Mouse (Mus musculus) heart, embryonic 15.5 days (tissue): ENCODE results near the gene Pkhd1. TPM values are rescaled to one million over a fixed set of nuclear protein-coding genes. Genes with fewer than 3 reads are reported as not detected.

Experiments
- ATAC-seq: fragments of 200-750 bp; cut with Nextera tagmentation; replicated peaks from 2 replicates; pipeline ENCODE4 v1.8.0; 2017; ENCODE audit warnings: low read depth, moderate TSS enrichment; ENCODE audit not compliant: insufficient number of reproducible peaks, insufficient read depth, low FRiP score
- H3K27ac ChIP-seq: fragments of 300-500 bp; sonication (generic); 2 replicates; pipeline ENCODE4 v1.5.1; 2015; ENCODE audit warnings: mild to moderate bottlenecking, inconsistent platforms
- H3K27me3 ChIP-seq: fragments of 300-500 bp; sonication (generic); 2 replicates; pipeline ENCODE4 v1.6.1; 2015; ENCODE audit warnings: inconsistent platforms
- H3K36me3 ChIP-seq: fragments of 300-500 bp; sonication (generic); 2 replicates; pipeline ENCODE4 v1.6.1; 2015; ENCODE audit warnings: mild to moderate bottlenecking, inconsistent platforms
- H3K4me1 ChIP-seq: fragments of 300-500 bp; sonication (generic); replicated peaks from 2 replicates; pipeline ENCODE4 v1.6.1; 2015; ENCODE audit warnings: inconsistent platforms
- H3K4me2 ChIP-seq: fragments of 300-500 bp; sonication (generic); 2 replicates; pipeline ENCODE4 v1.6.1; 2015; ENCODE audit warnings: inconsistent platforms, mild to moderate bottlenecking, moderate library complexity
- H3K4me3 ChIP-seq: fragments of 300-500 bp; sonication (generic); 2 replicates; pipeline ENCODE4 v1.5.1; 2015; ENCODE audit warnings: mild to moderate bottlenecking, inconsistent platforms
- H3K9ac ChIP-seq: fragments of 300-500 bp; sonication (generic); 2 replicates; pipeline ENCODE4 v1.6.1; 2015; ENCODE audit warnings: mild to moderate bottlenecking, inconsistent platforms
- H3K9me3 ChIP-seq: fragments of 300-500 bp; sonication (generic); replicated peaks from 2 replicates; pipeline ENCODE4 v1.6.1; 2016; ENCODE audit warnings: inconsistent platforms
- WGBS: fragments of 180-500 bp; shearing (Covaris S2); methylation state at CpG from one replicate; pipeline ENCODE4 v1.1.7; 2015; ENCODE audit warnings: mixed read lengths; 5-methylcytosine and 5-hydroxymethylcytosine counted together
- polyA plus RNA-seq: library from polyadenylated mRNA; unstranded; fragments of >200 nt; fragmentation: Nextera tagmentation; extraction: Ambion mirVana; gene quantifications from 2 replicates; pipeline ENCODE4 v1.2.1, GENCODE M21; 2015

Pkhd1 gene
- 0.10 TPM in 1 of 2 replicates, not detected in the other for polyA plus RNA-seq

DNA sequence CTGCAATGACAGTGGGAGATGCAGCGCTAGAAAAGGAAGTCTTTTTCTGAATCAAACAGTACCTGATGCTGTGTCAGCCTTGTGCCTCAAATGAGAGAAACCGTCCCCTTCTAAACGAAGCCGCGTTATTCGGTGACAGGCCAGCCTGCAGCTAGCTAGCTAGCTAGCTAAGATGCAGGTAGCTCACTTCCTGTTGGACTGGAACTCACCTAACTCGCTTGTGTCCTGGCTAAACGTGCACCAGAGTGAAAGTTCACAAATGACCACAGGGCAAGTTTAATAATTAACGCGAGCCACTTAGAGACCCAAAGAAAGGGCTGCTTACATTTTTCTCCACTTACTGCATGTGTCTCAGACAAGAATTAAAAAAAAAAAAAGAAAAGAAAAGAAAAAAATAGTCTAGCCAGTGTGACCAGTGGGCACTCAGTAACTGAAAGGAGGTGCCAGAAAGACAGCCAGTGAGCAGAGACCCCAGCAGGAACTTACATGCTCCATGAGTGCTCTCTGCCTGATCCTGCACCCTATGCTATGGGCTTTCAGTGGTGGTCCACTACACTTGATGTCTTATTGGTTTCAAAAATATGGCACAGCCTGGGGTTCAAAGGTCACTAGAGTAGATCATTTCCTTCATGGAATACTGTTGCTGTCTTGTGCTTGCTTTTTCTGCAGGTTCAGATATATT lies at the start of gene Pkhd1:
TSS of gene Pkhd1 (minus strand) at position 216 of the 682 bp plus-strand sequence.
- H3K9me3 ChIP-seq, result no peaks in the 10 kb centered on the region
- H3K4me3 ChIP-seq, result no peak within 1 kb of the TSS
- ATAC-seq, result no peak
- no peaks in the 10 kb centered on the region for H3K27me3 ChIP-seq
- no peaks in the 10 kb centered on the region for H3K36me3 ChIP-seq
- H3K27ac ChIP-seq, result no peak within 1 kb of the TSS
- no peak within 1 kb of the TSS for H3K9ac ChIP-seq
- no peaks in the 10 kb centered on the region for H3K4me1 ChIP-seq
- 72% methylated on average over 10 of the region's 10 CpGs for WGBS
- no peak within 1 kb of the TSS for H3K4me2 ChIP-seq

DNA sequence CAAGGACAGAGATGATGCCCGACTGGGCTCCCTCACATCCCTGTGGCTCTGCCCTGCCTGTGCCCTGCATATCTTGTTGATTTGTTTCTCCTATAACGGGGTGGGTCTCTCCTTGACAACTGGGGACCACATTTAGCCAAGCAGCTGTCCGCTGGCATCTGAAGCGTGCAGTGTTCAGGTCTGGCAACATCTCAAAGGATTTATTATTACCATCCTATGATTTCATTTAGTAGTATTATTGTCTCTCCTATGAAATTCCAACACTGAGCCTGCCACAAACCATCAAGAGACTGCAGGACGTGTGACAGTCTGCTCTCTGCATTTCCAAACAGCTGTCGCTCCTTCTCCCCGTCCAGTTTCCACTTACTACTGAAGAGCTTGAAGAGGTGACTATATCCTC lies 49.7 kb upstream of the Pkhd1 start:
- ATAC-seq, result no peak
- no peaks in the 10 kb centered on the region for H3K9me3 ChIP-seq
- H3K4me1 ChIP-seq, result no peaks in the 10 kb centered on the region
- H3K4me3 ChIP-seq, result no peak overlapping the region
- H3K9ac ChIP-seq, result no peak overlapping the region
- H3K27me3 ChIP-seq, result no peaks in the 10 kb centered on the region
- H3K4me2 ChIP-seq, result no peak overlapping the region
- no peak overlapping the region for H3K27ac ChIP-seq
- 55% methylated on average over 7 of the region's 7 CpGs for WGBS
- H3K36me3 ChIP-seq, result no peaks in the 10 kb centered on the region

DNA sequence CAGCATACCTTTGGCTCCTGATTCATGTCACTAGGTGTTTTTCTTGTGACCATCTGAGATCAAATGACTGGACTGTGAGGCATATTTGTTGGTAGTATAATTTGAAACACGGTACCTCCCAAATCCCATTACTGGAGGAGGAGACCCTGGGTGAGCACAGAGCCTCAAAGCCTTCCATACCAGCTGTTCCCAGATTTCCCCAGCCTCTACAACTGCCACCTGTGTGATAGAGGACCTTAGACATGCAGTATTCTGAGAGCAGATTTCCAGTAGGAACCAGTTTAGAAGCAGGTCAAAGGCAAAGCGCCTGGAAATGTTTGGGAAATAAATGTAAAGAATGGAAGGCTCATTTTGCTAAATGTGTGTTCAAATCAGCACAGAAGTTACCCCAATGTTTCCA lies 48.4 kb upstream of the Pkhd1 start:
- WGBS, result 86% methylated on average over 2 of the region's 2 CpGs
- no peak for ATAC-seq
- H3K9ac ChIP-seq, result no peak overlapping the region
- H3K36me3 ChIP-seq, result no peaks in the 10 kb centered on the region
- H3K4me1 ChIP-seq, result no peaks in the 10 kb centered on the region
- no peaks in the 10 kb centered on the region for H3K9me3 ChIP-seq
- H3K4me2 ChIP-seq, result no peak overlapping the region
- H3K27me3 ChIP-seq, result no peaks in the 10 kb centered on the region
- H3K4me3 ChIP-seq, result no peak overlapping the region
- no peak overlapping the region for H3K27ac ChIP-seq

DNA sequence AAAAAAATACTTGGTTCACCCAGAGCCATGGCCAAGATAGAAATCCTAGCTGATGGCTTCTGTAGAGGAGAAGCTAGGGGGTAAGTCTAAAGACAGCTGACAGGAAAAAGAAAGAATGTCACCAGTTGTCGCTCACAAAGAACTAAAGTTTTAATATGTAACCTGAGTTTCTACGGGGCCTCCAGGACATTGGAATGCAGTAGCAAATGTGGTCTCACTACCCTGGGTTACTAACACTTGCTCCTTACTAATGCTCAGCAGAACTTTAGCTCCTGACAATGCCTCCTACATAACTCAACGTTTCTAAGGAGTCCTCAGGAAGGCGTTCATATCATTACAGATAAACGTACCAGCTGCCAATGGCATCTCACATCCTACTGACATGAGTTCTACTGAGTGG lies 37.2 kb upstream of the Pkhd1 start:
- Histone ChIP-seq H3K4me3 (no peak overlapping the region), H3K27ac (no peak overlapping the region), H3K36me3 (no peaks in the 10 kb centered on the region), H3K9ac (no peak overlapping the region), H3K4me1 (no peaks in the 10 kb centered on the region), H3K27me3 (no peaks in the 10 kb centered on the region), H3K4me2 (no peak overlapping the region), H3K9me3 (no peaks in the 10 kb centered on the region)
- no peak for ATAC-seq
- 56% methylated on average over 5 of the region's 5 CpGs for WGBS

DNA sequence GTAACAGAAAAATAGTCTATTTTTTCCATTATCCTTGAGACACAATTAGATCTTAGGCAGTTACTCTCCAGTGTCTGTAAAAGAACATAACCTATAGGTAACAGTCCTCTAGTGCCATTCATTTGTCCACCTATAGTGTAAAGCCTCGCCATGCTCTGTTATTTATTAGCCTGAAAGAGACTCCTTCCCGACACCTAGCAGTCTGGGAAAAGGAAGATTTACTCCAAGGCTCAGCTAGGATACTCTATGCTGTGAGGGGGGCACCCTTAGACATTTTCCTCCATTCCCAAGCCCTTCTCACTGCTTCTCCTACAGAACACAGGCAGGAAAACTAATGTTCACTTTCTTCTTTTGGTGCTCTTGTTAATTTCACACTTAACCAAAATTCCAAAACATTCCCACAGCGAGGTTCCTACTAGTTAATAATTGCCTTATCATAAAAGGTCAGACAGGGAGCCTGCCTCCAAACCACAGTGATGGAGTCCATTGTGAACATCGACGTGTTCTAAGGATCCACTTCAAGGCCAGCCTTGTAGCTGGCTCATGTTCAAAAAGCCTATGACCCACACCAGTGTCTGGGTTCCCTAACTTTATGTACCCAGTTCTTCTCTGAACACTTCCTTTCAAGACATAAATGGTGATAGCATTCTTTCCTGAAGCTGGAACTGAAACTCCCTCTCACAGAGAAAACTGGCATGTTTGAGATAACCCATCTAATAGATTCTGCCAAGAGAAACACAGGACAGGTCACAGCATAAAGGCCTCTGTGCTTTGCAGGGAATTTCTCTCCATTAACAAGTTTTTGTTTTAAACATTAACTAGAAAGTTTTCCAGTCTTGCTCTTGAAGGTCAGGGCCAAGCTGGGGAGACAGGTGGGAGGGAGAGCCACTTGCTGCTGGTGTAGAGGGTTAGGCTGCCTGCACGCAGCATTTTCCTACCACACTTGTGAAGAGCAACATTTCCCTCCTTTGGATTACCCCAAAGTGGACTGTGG lies 35.9 kb upstream of the Pkhd1 start:
- WGBS, result 57% methylated on average over 6 of the region's 6 CpGs
- Histone ChIP-seq H3K9me3 (no peaks in the 10 kb centered on the region), H3K27me3 (no peaks in the 10 kb centered on the region), H3K4me1 (no peaks in the 10 kb centered on the region), H3K9ac (no peak overlapping the region), H3K27ac (no peak overlapping the region), H3K36me3 (no peaks in the 10 kb centered on the region), H3K4me3 (no peak overlapping the region), H3K4me2 (no peak overlapping the region)
- no peak for ATAC-seq

DNA sequence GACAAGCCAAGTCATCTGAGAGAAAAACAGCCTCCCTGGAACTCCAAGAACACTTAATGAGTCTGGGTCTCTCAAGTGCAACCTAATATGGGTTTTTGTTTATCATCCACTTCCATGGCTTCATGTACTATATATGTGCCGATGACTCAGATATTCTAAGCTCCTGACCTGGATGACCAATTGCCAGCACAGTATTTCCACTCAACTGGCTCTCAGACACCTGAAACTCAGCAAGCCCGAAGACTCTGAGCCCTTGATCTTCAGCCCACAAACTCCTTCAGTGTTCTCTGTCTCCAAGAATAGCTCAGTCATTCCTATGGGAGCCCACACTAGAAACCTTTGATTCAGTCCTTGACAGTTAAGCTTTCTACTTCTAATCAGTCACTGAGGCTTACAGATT lies 17.0 kb upstream of the Pkhd1 start:
- no peak overlapping the region for H3K4me2 ChIP-seq
- no peak for ATAC-seq
- 67% methylated on average over 2 of the region's 2 CpGs for WGBS
- H3K36me3 ChIP-seq, result no peaks in the 10 kb centered on the region
- H3K9me3 ChIP-seq, result no peaks in the 10 kb centered on the region
- no peak overlapping the region for H3K27ac ChIP-seq
- no peaks in the 10 kb centered on the region for H3K4me1 ChIP-seq
- H3K4me3 ChIP-seq, result no peak overlapping the region
- H3K27me3 ChIP-seq, result no peaks in the 10 kb centered on the region
- no peak overlapping the region for H3K9ac ChIP-seq

DNA sequence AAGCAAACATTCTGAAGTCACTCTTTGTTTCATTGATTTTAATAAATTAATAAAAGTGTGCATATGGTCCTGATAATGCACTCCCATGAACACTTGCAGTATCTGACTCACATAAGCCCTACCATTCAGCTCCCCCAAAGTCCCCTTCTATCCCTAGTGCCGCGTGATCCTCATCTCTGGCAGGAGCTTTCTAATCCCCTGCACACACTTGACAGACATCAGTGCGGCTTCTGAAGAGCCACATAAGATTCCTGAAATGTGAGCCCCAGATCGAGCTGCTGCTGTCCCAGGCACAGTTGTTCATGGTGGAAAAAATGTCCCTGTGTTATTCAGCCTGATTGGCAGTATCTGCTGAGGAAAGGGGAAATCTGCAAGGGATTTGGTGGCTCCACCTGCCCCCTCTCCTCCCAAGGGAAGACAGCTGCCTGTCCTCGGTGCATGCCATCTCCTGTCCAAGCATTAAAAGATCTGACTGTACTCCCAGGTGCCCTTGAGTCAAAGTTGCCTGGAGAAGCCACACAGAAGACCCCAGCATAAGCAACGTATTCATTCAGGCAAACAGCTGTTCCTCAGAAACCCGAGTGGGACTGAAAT lies 15.5 kb upstream of the Pkhd1 start:
- no peak overlapping the region for H3K4me3 ChIP-seq
- H3K36me3 ChIP-seq, result no peaks in the 10 kb centered on the region
- H3K9ac ChIP-seq, result no peak overlapping the region
- H3K4me1 ChIP-seq, result no peaks in the 10 kb centered on the region
- H3K27me3 ChIP-seq, result no peaks in the 10 kb centered on the region
- H3K4me2 ChIP-seq, result no peak overlapping the region
- no peaks in the 10 kb centered on the region for H3K9me3 ChIP-seq
- 69% methylated on average over 7 of the region's 7 CpGs for WGBS
- H3K27ac ChIP-seq, result no peak overlapping the region
- no peak for ATAC-seq

DNA sequence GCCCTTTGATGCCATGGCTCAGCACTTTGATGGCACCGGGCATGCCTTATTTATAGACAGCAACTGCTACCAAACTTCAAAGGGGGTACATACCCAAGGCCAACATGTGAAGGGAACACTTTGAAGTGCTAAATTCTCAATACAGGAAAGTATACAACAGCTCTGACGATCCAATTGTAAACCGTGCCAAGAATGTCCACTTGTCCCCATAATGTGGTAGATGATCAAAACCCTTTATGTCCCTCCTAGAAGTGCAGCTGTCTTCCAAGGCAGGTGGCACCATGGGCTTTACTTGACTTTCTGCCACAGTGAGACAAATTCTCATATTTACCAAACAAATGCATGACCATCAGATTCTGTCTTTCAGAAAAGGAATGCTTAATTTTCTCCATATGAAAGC lies 6.7 kb upstream of the Pkhd1 start:
- no peaks in the 10 kb centered on the region for H3K27me3 ChIP-seq

DNA sequence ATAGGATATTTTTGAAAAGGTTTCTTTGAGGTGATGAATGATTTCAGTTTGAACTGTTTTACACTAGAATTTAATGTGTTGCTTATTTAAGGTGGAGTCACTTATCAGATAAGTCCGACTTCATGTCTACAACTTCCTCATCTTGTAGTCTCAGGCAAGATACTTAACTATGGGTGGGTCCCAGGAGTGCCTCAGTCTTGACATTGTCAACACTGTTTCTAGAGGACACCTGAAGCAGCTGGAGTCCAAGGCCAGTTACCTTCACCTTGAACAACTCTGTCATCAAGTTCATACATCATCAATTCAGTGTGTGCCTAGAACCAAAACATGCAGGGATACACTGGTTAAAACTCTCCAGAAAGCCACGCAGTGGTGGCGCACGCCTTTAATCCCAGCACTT lies 5.5 kb upstream of the Pkhd1 start:
- no peaks in the 10 kb centered on the region for H3K36me3 ChIP-seq
- ATAC-seq, result no peak
- no peaks in the 10 kb centered on the region for H3K9me3 ChIP-seq
- no peak overlapping the region for H3K4me3 ChIP-seq
- WGBS, result 78% methylated on average over 4 of the region's 4 CpGs
- H3K4me2 ChIP-seq, result no peak overlapping the region
- no peak overlapping the region for H3K9ac ChIP-seq
- H3K27ac ChIP-seq, result no peak overlapping the region
- H3K27me3 ChIP-seq, result no peaks in the 10 kb centered on the region
- no peaks in the 10 kb centered on the region for H3K4me1 ChIP-seq

More for the DNA sequence above, 6.7 kb upstream of the Pkhd1 start:
- ATAC-seq, result no peak
- no peaks in the 10 kb centered on the region for H3K4me1 ChIP-seq
- H3K27ac ChIP-seq, result no peak overlapping the region
- 81% methylated on average over 3 of the region's 3 CpGs for WGBS
- no peaks in the 10 kb centered on the region for H3K36me3 ChIP-seq
- no peak overlapping the region for H3K4me2 ChIP-seq
- no peak overlapping the region for H3K4me3 ChIP-seq
- H3K9me3 ChIP-seq, result no peaks in the 10 kb centered on the region
- no peak overlapping the region for H3K9ac ChIP-seq

DNA sequence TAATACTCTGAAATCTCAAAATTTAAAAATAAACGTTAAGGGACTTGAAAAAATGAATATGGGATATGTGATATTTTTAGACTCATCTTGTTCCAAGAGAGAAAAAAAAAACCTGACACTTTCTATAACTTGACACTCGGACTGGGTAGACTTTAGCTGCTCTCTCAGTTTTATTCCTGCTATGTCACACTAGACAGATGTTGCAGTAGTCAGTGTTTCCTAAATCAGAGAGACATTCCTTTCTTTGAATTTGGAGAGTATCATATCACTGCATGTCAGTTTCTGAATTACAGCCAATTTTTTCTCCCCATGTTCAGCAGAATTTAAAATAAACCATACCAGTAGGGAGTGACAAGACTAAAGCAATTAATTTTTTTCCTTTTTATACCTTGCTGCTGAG lies 2.7 kb upstream of the Pkhd1 start:
- no peak for ATAC-seq
- Histone ChIP-seq H3K4me1 (no peaks in the 10 kb centered on the region), H3K36me3 (no peaks in the 10 kb centered on the region), H3K4me2 (no peak overlapping the region), H3K9ac (no peak overlapping the region), H3K27ac (no peak overlapping the region), H3K4me3 (no peak overlapping the region), H3K9me3 (no peaks in the 10 kb centered on the region), H3K27me3 (no peaks in the 10 kb centered on the region)
- 33% methylated on average over 2 of the region's 2 CpGs for WGBS

DNA sequence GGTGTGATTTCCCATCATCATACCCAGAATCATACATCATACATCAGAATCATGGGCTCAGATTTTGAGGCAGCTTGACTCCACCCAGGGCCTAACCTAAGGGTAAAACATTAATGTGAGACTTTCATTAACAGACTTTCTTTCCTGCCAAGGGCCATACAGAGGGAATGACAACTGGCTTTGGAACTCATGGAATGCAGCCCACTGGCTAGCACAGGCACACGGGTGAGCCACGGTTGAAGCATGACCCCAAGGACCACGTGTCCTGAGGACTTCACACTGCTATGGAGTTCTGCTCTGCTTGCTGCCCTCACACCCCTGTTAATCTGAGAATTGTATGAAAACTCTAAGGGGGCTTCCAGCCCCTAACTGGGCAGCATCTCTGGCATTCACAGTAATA lies 1.5 kb upstream of the Pkhd1 start:
- no peaks in the 10 kb centered on the region for H3K27me3 ChIP-seq
- H3K9me3 ChIP-seq, result no peaks in the 10 kb centered on the region
- no peak overlapping the region for H3K4me2 ChIP-seq
- H3K27ac ChIP-seq, result no peak overlapping the region
- H3K36me3 ChIP-seq, result no peaks in the 10 kb centered on the region
- H3K4me1 ChIP-seq, result no peaks in the 10 kb centered on the region
- ATAC-seq, result no peak
- no peak overlapping the region for H3K9ac ChIP-seq
- WGBS, result 18% methylated on average over 3 of the region's 3 CpGs
- no peak overlapping the region for H3K4me3 ChIP-seq
